Mouse (Mus musculus): ENCODE results near the gene Vti1b.

DNA sequence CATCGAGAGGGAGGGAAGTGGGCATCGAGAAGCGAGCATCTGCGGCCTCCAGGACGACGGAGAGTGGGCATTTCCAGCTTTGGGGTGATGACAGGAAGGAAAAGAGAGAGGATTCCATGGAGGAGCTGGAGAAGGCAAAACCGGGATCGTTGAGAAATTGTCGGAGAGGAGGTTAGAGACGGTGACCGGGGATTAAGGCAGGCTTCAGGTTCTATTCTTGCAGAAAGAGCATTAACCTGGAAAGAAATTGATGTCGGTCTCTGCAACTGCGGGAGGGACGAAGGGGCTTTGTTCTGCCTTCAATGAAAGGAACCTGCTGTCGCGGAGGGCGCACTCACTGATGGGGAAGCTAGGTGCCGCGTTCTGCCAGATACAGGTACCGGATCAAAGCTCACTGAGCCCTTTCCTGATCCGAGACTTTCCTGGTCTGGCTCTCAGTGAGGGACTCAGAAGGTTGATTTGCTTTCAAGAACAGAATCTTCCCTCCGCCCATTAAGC lies 41.2 kb downstream of the Vti1b start:
- no peak for TF ChIP-seq EP300 (optimal IDR thresholded peaks at IDR 0.05)
- no peak for TF ChIP-seq CTCF (IDR thresholded peaks at IDR 0.05; ENCODE audit: low read depth)
